Mouse (Mus musculus) T-helper 2 cell (primary cell): ENCODE results near the gene Alg13.

Experiments
- in situ Hi-C: fragments of 300-600 bp; cut with MboI, MseI; formaldehyde crosslinking; loops from one replicate; pipeline ENCODE4 v1.15.1; 2025; ENCODE audit warnings: high pct_unique_total_duplicates

Alg13 gene

GRCm38 (mm10) chrX:144317548-144318163, at the start of gene Alg13:
Alg13 (plus strand) TSS chrX:144317804.
- in situ Hi-C loops = no loop called here

GRCm38 (mm10) chrX:144268606-144269005, 49.0 kb upstream of the Alg13 start:
- in situ Hi-C loops = loop anchor here (10.0 kb wide), 1 partner anchor 1086 kb away; no protein-coding TSS in a partner anchor

- in situ Hi-C loops = no loop called here
These were observed 16.1 kb upstream of the Alg13 start for GRCm38 (mm10) chrX:144301476-144301875.

- in situ Hi-C loops = no loop called here
These were observed 11.9 kb upstream of the Alg13 start for GRCm38 (mm10) chrX:144305659-144306058.

GRCm38 (mm10) chrX:144314041-144314440, 3.6 kb upstream of the Alg13 start:
- in situ Hi-C loops = no loop called here

GRCm38 (mm10) chrX:144315028-144315427, 2.6 kb upstream of the Alg13 start:
- in situ Hi-C loops = no loop called here

GRCm38 (mm10) chrX:144316004-144316403, 1.6 kb upstream of the Alg13 start:
- in situ Hi-C loops = no loop called here

GRCm38 (mm10) chrX:144318164-144318979, 768 bp downstream of the Alg13 start:
- in situ Hi-C loops = no loop called here

GRCm38 (mm10) chrX:144319366-144319765, 1.8 kb downstream of the Alg13 start:
- in situ Hi-C loops = no loop called here

GRCm38 (mm10) chrX:144325375-144325774, 7.8 kb downstream of the Alg13 start:
- in situ Hi-C loops = loop anchor here (10.0 kb wide), 1 partner anchor 1981 kb away; no protein-coding TSS in a partner anchor

GRCm38 (mm10) chrX:144335332-144336015, 17.9 kb downstream of the Alg13 start:
- in situ Hi-C loops = no loop called here

- in situ Hi-C loops = no loop called here
These were observed 20.3 kb downstream of the Alg13 start for GRCm38 (mm10) chrX:144337938-144338337.

GRCm38 (mm10) chrX:144338355-144338754, 20.8 kb downstream of the Alg13 start:
- in situ Hi-C loops = no loop called here

GRCm38 (mm10) chrX:144374196-144374595, 56.6 kb downstream of the Alg13 start:
- in situ Hi-C loops = no loop called here

- in situ Hi-C loops = no loop called here
These were observed 85.9 kb downstream of the Alg13 start for GRCm38 (mm10) chrX:144403526-144403925.

- in situ Hi-C loops = no loop called here
These were observed 90.4 kb downstream of the Alg13 start for GRCm38 (mm10) chrX:144408036-144408435.

GRCm38 (mm10) chrX:144420259-144420658, 102.7 kb downstream of the Alg13 start:
- in situ Hi-C loops = no loop called here

GRCm38 (mm10) chrX:144421091-144421490, 103.5 kb downstream of the Alg13 start:
- in situ Hi-C loops = no loop called here

GRCm38 (mm10) chrX:144423848-144424247, 106.2 kb downstream of the Alg13 start:
- in situ Hi-C loops = no loop called here
